Mouse (Mus musculus) kidney, adult 2 months (tissue): Measurements from ENCODE around the gene Slc6a19. TPM values are rescaled to one million over a fixed set of nuclear protein-coding genes. Genes with fewer than 3 reads are reported as not detected.
A peak's percentile ranks its signal among the peaks of the same experiment; 100 is the strongest.

Experiments
- DNase-seq: peaks from one replicate; pipeline ENCODE4 v3.0.0; 2021
- H3K27ac ChIP-seq: fragments of 200-500 bp; 2 replicates; pipeline ENCODE4 v1.5.1; 2012; ENCODE audit warnings: low read depth, low read length, control low read depth, inconsistent platforms; ENCODE audit not compliant: insufficient read depth
- H3K27me3 ChIP-seq: fragments of 200-500 bp; replicated peaks from 2 replicates; pipeline ENCODE4 v1.6.1; 2012; ENCODE audit warnings: mild to moderate bottlenecking, moderate library complexity, low read length, inconsistent platforms; ENCODE audit not compliant: control insufficient read depth, insufficient read depth
- H3K36me3 ChIP-seq: fragments of 200-500 bp; 2 replicates; pipeline ENCODE4 v1.6.1; 2012; ENCODE audit warnings: mild to moderate bottlenecking, moderate library complexity, low read length, inconsistent platforms; ENCODE audit not compliant: control insufficient read depth, insufficient read depth
- H3K4me1 ChIP-seq: fragments of 200-500 bp; 2 replicates; pipeline ENCODE4 v1.6.1; 2011; ENCODE audit warnings: low read length; ENCODE audit not compliant: control insufficient read depth, insufficient read depth
- H3K4me3 ChIP-seq: fragments of 200-500 bp; 2 replicates; pipeline ENCODE4 v1.5.1; 2011; ENCODE audit warnings: mild to moderate bottlenecking, low read depth, low read length, control low read depth; ENCODE audit not compliant: insufficient read depth
- CTCF ChIP-seq: fragments of 200-500 bp; conservative IDR thresholded peaks from 2 replicates; pipeline ENCODE4 v1.5.1; 2011; ENCODE audit warnings: low read depth, mild to moderate bottlenecking, control low read depth, low read length, moderate library complexity, mixed read lengths; ENCODE audit not compliant: insufficient read depth, insufficient read length
- POLR2A ChIP-seq: fragments of 200-500 bp; IDR thresholded peaks from one replicate; pipeline ENCODE4 v1.6.1; 2011; ENCODE audit warnings: low read depth, low read length, control low read depth
- WGBS: fragments of 180-500 bp; shearing (Covaris S2); methylation state at CpG from one replicate; pipeline ENCODE4 v1.1.7; 2018; 5-methylcytosine and 5-hydroxymethylcytosine counted together
- polyA plus RNA-seq: library from polyadenylated mRNA; depleted of rRNA; stranded (reverse); fragments of >200 nt; gene quantifications from 2 replicates; pipeline ENCODE4 v1.2.3, GENCODE M21; 2012

The Slc6a19 gene
- polyA plus RNA-seq, 1 experiment = 884 TPM

GRCm38 (mm10) chr13:73679311-73679710, 25.4 kb downstream of the Slc6a19 start:
- Histone ChIP-seq H3K4me3 (no peak overlapping the region), H3K27me3 (no peaks in the 10 kb centered on the region), H3K36me3 (no peaks in the 10 kb centered on the region; the same call in 1 of the 2 replicates), H3K4me1 (peaks cover 50% of the 10 kb centered on the region), H3K27ac (peak overlapping the region; percentile 88)
- TF ChIP-seq POLR2A (no peak), CTCF (no peak)
- 47% methylated on average over 2 of the region's 2 CpGs for WGBS
- peak; percentile 78 for DNase-seq

- DNase-seq = peak; percentile 82
- H3K4me3 ChIP-seq = peak within 1 kb of the TSS; percentile 46
- TF ChIP-seq POLR2A = no peak
- TF ChIP-seq CTCF = no peak
- H3K36me3 ChIP-seq = no peaks in the 10 kb centered on the region; the same call in 1 of the 2 replicates
- H3K27ac ChIP-seq = peak within 1 kb of the TSS; percentile 88
- H3K27me3 ChIP-seq = no peaks in the 10 kb centered on the region
- H3K4me1 ChIP-seq = peaks cover 38% of the 10 kb centered on the region
- WGBS = 70% methylated on average over 3 of the region's 3 CpGs
Measured at GRCm38 (mm10) chr13:73677853-73678252, 26.8 kb downstream of the Slc6a19 start, which contains the start of gene Slc6a18. TSS of gene Slc6a18 (minus strand) at chr13:73678023.

GRCm38 (mm10) chr13:73675161-73675560, 29.5 kb downstream of the Slc6a19 start:
- 67% methylated on average over 7 of the region's 7 CpGs for WGBS
- H3K36me3 ChIP-seq = no peaks in the 10 kb centered on the region

GRCm38 (mm10) chr13:73660163-73660695, 44.4 kb downstream of the Slc6a19 start:
- 62% methylated on average over 2 of the region's 2 CpGs for WGBS
- H3K4me1 ChIP-seq = peaks cover 3% of the 10 kb centered on the region; the same call in 1 of the 2 replicates
- no peaks in the 10 kb centered on the region for H3K36me3 ChIP-seq
- no peak for TF ChIP-seq POLR2A
- TF ChIP-seq CTCF = no peak
- peak overlapping the region; percentile 78; the same call in 1 of the 2 replicates for H3K27ac ChIP-seq
- H3K27me3 ChIP-seq = no peaks in the 10 kb centered on the region
- DNase-seq = peak; percentile 73
- H3K4me3 ChIP-seq = no peak overlapping the region

More at GRCm38 (mm10) chr13:73675161-73675560, 29.5 kb downstream of the Slc6a19 start:
- TF ChIP-seq CTCF (no peak), POLR2A (peak; percentile 14)
- Histone ChIP-seq H3K4me3 (peak overlapping the region; percentile 44), H3K4me1 (peaks cover 20% of the 10 kb centered on the region), H3K27me3 (no peaks in the 10 kb centered on the region), H3K27ac (peak overlapping the region; percentile 53; the same call in 1 of the 2 replicates)
- peak; percentile 85 for DNase-seq

GRCm38 (mm10) chr13:73658953-73659352, 45.7 kb downstream of the Slc6a19 start:
- Histone ChIP-seq H3K4me3 (no peak overlapping the region), H3K36me3 (no peaks in the 10 kb centered on the region), H3K27ac (no peak overlapping the region), H3K27me3 (no peaks in the 10 kb centered on the region), H3K4me1 (peaks cover 3% of the 10 kb centered on the region; the same call in 1 of the 2 replicates)
- no peak for TF ChIP-seq POLR2A
- no peak for TF ChIP-seq CTCF
- 45% methylated on average over 2 of the region's 2 CpGs for WGBS
- DNase-seq = no peak

GRCm38 (mm10) chr13:73654976-73655375, 49.7 kb downstream of the Slc6a19 start:
- WGBS = 43% methylated on average over 3 of the region's 3 CpGs
- no peak for DNase-seq
- H3K36me3 ChIP-seq = no peaks in the 10 kb centered on the region
- H3K27ac ChIP-seq = no peak overlapping the region
- peaks cover 3% of the 10 kb centered on the region; the same call in 1 of the 2 replicates for H3K4me1 ChIP-seq
- H3K27me3 ChIP-seq = no peaks in the 10 kb centered on the region
- TF ChIP-seq CTCF (no peak), POLR2A (no peak)
- H3K4me3 ChIP-seq = no peak overlapping the region

- no peaks in the 10 kb centered on the region for H3K36me3 ChIP-seq
- H3K4me1 ChIP-seq = peaks cover 3% of the 10 kb centered on the region; the same call in 1 of the 2 replicates
- no peak overlapping the region for H3K27ac ChIP-seq
- TF ChIP-seq POLR2A = no peak
- no peak for TF ChIP-seq CTCF
- no peaks in the 10 kb centered on the region for H3K27me3 ChIP-seq
- 55% methylated on average over 3 of the region's 3 CpGs for WGBS
- DNase-seq = peak; percentile 67
- H3K4me3 ChIP-seq = no peak overlapping the region
Measured at GRCm38 (mm10) chr13:73653266-73653665, 51.4 kb downstream of the Slc6a19 start.
